Mouse (Mus musculus) myocyte (in vitro differentiated cells): Measurements from ENCODE around the gene Mboat1. TPM values are rescaled to one million over a fixed set of nuclear protein-coding genes. Genes with fewer than 3 reads are reported as not detected.

Source experiments
- H3K27me3 ChIP-seq: one replicate; pipeline ENCODE4 v1.6.1; 2011; ENCODE audit not compliant: control insufficient read depth, insufficient read depth, insufficient read length
- H3K36me3 ChIP-seq: one replicate; pipeline ENCODE4 v1.6.1; 2011; ENCODE audit not compliant: control insufficient read depth, insufficient read depth
- H3K4me2 ChIP-seq: one replicate; pipeline ENCODE4 v1.6.1; 2011; ENCODE audit warnings: low read depth, control low read depth
- H3K4me3 ChIP-seq: one replicate; pipeline ENCODE4 v1.5.1; 2011; ENCODE audit warnings: mild to moderate bottlenecking, control low read depth, moderate library complexity
- H3K79me2 ChIP-seq: one replicate; pipeline ENCODE4 v1.6.1; 2011; ENCODE audit not compliant: control insufficient read depth, insufficient read depth
- H3ac ChIP-seq: one replicate; pipeline ENCODE4 v1.6.1; 2011; ENCODE audit not compliant: control insufficient read depth, insufficient read length
- CEBPB ChIP-seq: IDR thresholded peaks from 2 replicates; pipeline ENCODE4 v1.6.1; 2011; ENCODE audit warnings: mild to moderate bottlenecking, moderate library complexity; ENCODE audit not compliant: poor library complexity, insufficient read depth, severe bottlenecking
- E2F4 ChIP-seq: IDR thresholded peaks from one replicate; pipeline ENCODE4 v1.6.1; 2011; ENCODE audit warnings: mild to moderate bottlenecking, control low read depth, moderate library complexity; ENCODE audit not compliant: insufficient read depth
- MAX ChIP-seq: IDR thresholded peaks from one replicate; pipeline ENCODE4 v1.6.1; 2011; ENCODE audit warnings: low read depth, mild to moderate bottlenecking, control low read depth
- MYOD1 ChIP-seq, 3 experiments: IDR thresholded peaks; one replicate each; pipeline ENCODE4 v1.6.1; 2011; ENCODE audit warnings: control low read depth in 2 of 3, low read depth in 2 of 3, mild to moderate bottlenecking in 2 of 3, moderate library complexity in 1 of 3; ENCODE audit not compliant: insufficient read length in 2 of 3, control insufficient read depth in 1 of 3
- MYOG ChIP-seq, 3 experiments: IDR thresholded peaks; one replicate each; pipeline ENCODE4 v1.6.1; 2011; ENCODE audit warnings: control low read depth in 2 of 3, low read depth in 2 of 3, mild to moderate bottlenecking in 2 of 3; ENCODE audit not compliant: insufficient read length in 2 of 3, control insufficient read depth in 1 of 3, insufficient read depth in 1 of 3
- POLR2A ChIP-seq: IDR thresholded peaks from one replicate; pipeline ENCODE4 v1.6.1; 2011; ENCODE audit warnings: low read depth, mild to moderate bottlenecking, control low read depth, moderate library complexity; ENCODE audit not compliant: insufficient read length
- POLR2AphosphoS2 ChIP-seq: IDR thresholded peaks from one replicate; pipeline ENCODE4 v1.6.1; 2011; ENCODE audit warnings: low read depth, control low read depth; ENCODE audit not compliant: insufficient read length
- REST ChIP-seq: IDR thresholded peaks from one replicate; pipeline ENCODE4 v1.6.1; 2011; ENCODE audit warnings: mild to moderate bottlenecking, control low read depth, moderate library complexity; ENCODE audit not compliant: insufficient read depth, insufficient read length
- SRF ChIP-seq: IDR thresholded peaks from one replicate; pipeline ENCODE4 v1.6.1; 2011; ENCODE audit warnings: low read depth; ENCODE audit not compliant: control insufficient read depth, insufficient read length
- TCF12 ChIP-seq: IDR thresholded peaks from one replicate; pipeline ENCODE4 v1.6.1; 2011; ENCODE audit warnings: mild to moderate bottlenecking, control low read depth; ENCODE audit not compliant: poor library complexity, insufficient read depth, severe bottlenecking
- TCF3 ChIP-seq: IDR thresholded peaks from one replicate; pipeline ENCODE4 v1.6.1; 2011; ENCODE audit warnings: low read depth, control low read depth; ENCODE audit not compliant: insufficient read length
- USF1 ChIP-seq: IDR thresholded peaks from one replicate; pipeline ENCODE4 v1.6.1; 2011; ENCODE audit warnings: low read depth, mild to moderate bottlenecking, control low read depth, moderate library complexity
- polyA plus RNA-seq: library from polyadenylated mRNA; unstranded; fragments of >200 nt; fragmentation: generic; extraction: Trizol; gene quantifications from one replicate; pipeline ENCODE4 v1.2.1, GENCODE M21; 2012; ENCODE audit warnings: missing spikeins

The Mboat1 gene
- polyA plus RNA-seq, 1 experiment: 6.9 TPM

- Histone ChIP-seq H3K36me3 (no peaks in the 10 kb centered on the region), H3K4me2 (no peak overlapping the region), H3K79me2 (no peaks in the 10 kb centered on the region), H3K4me3 (no peak overlapping the region), H3K27me3 (no peaks in the 10 kb centered on the region), H3ac (no peak overlapping the region)
- TF ChIP-seq MAX (no peak), E2F4 (no peak), TCF3 (no peak), POLR2A (no peak), MYOD1 (IDR thresholded peaks at IDR 0.05; ENCODE audit: control insufficient read depth in 1 of 3, insufficient read length in 2 of 3, low read depth in 2 of 3) (no peak), REST (no peak), CEBPB (no peak), MYOG (IDR thresholded peaks at IDR 0.05; ENCODE audit: control insufficient read depth in 1 of 3, insufficient read depth in 1 of 3, insufficient read length in 2 of 3, low read depth in 2 of 3) (no peak), SRF (no peak), USF1 (no peak), TCF12 (no peak), POLR2AphosphoS2 (no peak)
Measured at GRCm38 (mm10) chr13:30199821-30200220, 63.5 kb downstream of the Mboat1 start.

GRCm38 (mm10) chr13:30200737-30201136 lies 64.4 kb downstream of the Mboat1 start:
- Histone ChIP-seq H3K79me2 (no peaks in the 10 kb centered on the region), H3K4me2 (no peak overlapping the region), H3ac (no peak overlapping the region), H3K4me3 (no peak overlapping the region), H3K27me3 (no peaks in the 10 kb centered on the region), H3K36me3 (no peaks in the 10 kb centered on the region)
- TF ChIP-seq TCF12 (no peak), USF1 (no peak), SRF (no peak)

GRCm38 (mm10) chr13:30203018-30203417 lies 66.7 kb downstream of the Mboat1 start:
- H3K4me3 ChIP-seq: no peak overlapping the region
- H3K79me2 ChIP-seq: no peaks in the 10 kb centered on the region
- TF ChIP-seq USF1 (no peak), TCF12 (no peak), POLR2A (no peak), SRF (no peak), MYOD1 (IDR thresholded peaks at IDR 0.05; ENCODE audit: control insufficient read depth in 1 of 3, insufficient read length in 2 of 3, low read depth in 2 of 3) (no peak)
- no peak overlapping the region for H3ac ChIP-seq
- no peaks in the 10 kb centered on the region for H3K36me3 ChIP-seq
- H3K4me2 ChIP-seq: no peak overlapping the region
- no peaks in the 10 kb centered on the region for H3K27me3 ChIP-seq

GRCm38 (mm10) chr13:30208176-30208575 lies 71.9 kb downstream of the Mboat1 start:
- Histone ChIP-seq H3K79me2 (no peaks in the 10 kb centered on the region), H3K27me3 (no peaks in the 10 kb centered on the region), H3ac (no peak overlapping the region), H3K4me2 (no peak overlapping the region), H3K36me3 (no peaks in the 10 kb centered on the region), H3K4me3 (no peak overlapping the region)
- TF ChIP-seq MYOG (IDR thresholded peaks at IDR 0.05; ENCODE audit: control insufficient read depth in 1 of 3, insufficient read depth in 1 of 3, insufficient read length in 2 of 3, low read depth in 2 of 3): no peak

GRCm38 (mm10) chr13:30213276-30213675 lies 77.0 kb downstream of the Mboat1 start:
- H3K4me3 ChIP-seq: no peak overlapping the region
- H3K79me2 ChIP-seq: no peaks in the 10 kb centered on the region
- no peaks in the 10 kb centered on the region for H3K36me3 ChIP-seq
- no peak overlapping the region for H3ac ChIP-seq
- no peak for TF ChIP-seq USF1
- no peak for TF ChIP-seq CEBPB
- no peak for TF ChIP-seq POLR2A
- TF ChIP-seq REST: no peak
- TF ChIP-seq POLR2AphosphoS2: no peak
- TF ChIP-seq MYOG (IDR thresholded peaks at IDR 0.05; ENCODE audit: control insufficient read depth in 1 of 3, insufficient read depth in 1 of 3, insufficient read length in 2 of 3, low read depth in 2 of 3): no peak
- TF ChIP-seq TCF3: no peak
- TF ChIP-seq TCF12: no peak
- H3K27me3 ChIP-seq: no peaks in the 10 kb centered on the region
- H3K4me2 ChIP-seq: no peak overlapping the region

GRCm38 (mm10) chr13:30217588-30218371 lies 81.5 kb downstream of the Mboat1 start:
- H3K27me3 ChIP-seq: no peaks in the 10 kb centered on the region
- no peak overlapping the region for H3ac ChIP-seq
- H3K4me2 ChIP-seq: peak overlapping the region; percentile 59
- H3K36me3 ChIP-seq: no peaks in the 10 kb centered on the region
- TF ChIP-seq CEBPB: no peak
- peak; percentile 48 for TF ChIP-seq TCF12
- TF ChIP-seq E2F4: no peak
- TF ChIP-seq POLR2AphosphoS2: no peak
- no peak for TF ChIP-seq USF1
- TF ChIP-seq MYOG (IDR thresholded peaks at IDR 0.05; ENCODE audit: control insufficient read depth in 1 of 3, insufficient read depth in 1 of 3, insufficient read length in 2 of 3, low read depth in 2 of 3): no peak
- peak; percentile 75 to 96 (median 95) for TF ChIP-seq MYOD1 (IDR thresholded peaks at IDR 0.05; ENCODE audit: control insufficient read depth in 1 of 3, insufficient read length in 2 of 3, low read depth in 2 of 3)
- no peak for TF ChIP-seq MAX
- TF ChIP-seq TCF3: peak; percentile 45
- no peak for TF ChIP-seq POLR2A
- no peak for TF ChIP-seq SRF
- TF ChIP-seq REST: no peak
- no peak overlapping the region for H3K4me3 ChIP-seq
- no peaks in the 10 kb centered on the region for H3K79me2 ChIP-seq
